Mouse (Mus musculus) C2C12 (cell line): Measurements from ENCODE around the gene Pfn1.

Source experiments
- CEBPB ChIP-seq: IDR thresholded peaks from one replicate; pipeline ENCODE4 v1.6.1; 2011; ENCODE audit warnings: low read depth, mild to moderate bottlenecking, control low read depth, moderate library complexity
- CTCF ChIP-seq: IDR thresholded peaks from one replicate; pipeline ENCODE4 v1.5.1; 2011; ENCODE audit not compliant: control insufficient read depth, insufficient read depth, insufficient read length
- FOSL1 ChIP-seq: IDR thresholded peaks from one replicate; pipeline ENCODE4 v1.8.0; 2011; ENCODE audit warnings: mild to moderate bottlenecking, low read length; ENCODE audit not compliant: poor library complexity, insufficient read depth, severe bottlenecking
- MAX ChIP-seq: IDR thresholded peaks from one replicate; pipeline ENCODE4 v1.6.1; 2011; ENCODE audit warnings: mild to moderate bottlenecking, control low read depth
- MYOD1 ChIP-seq: IDR thresholded peaks from one replicate; pipeline ENCODE4 v1.6.1; 2011; ENCODE audit warnings: low read depth; ENCODE audit not compliant: control insufficient read depth, insufficient read length
- MYOG ChIP-seq: IDR thresholded peaks from one replicate; pipeline ENCODE4 v1.6.1; 2011; ENCODE audit not compliant: control insufficient read depth, insufficient read length; ENCODE audit errors: extremely low read depth
- USF1 ChIP-seq: IDR thresholded peaks from one replicate; pipeline ENCODE4 v1.6.1; 2011; ENCODE audit warnings: low read depth, mild to moderate bottlenecking, control low read depth, moderate library complexity

DNA sequence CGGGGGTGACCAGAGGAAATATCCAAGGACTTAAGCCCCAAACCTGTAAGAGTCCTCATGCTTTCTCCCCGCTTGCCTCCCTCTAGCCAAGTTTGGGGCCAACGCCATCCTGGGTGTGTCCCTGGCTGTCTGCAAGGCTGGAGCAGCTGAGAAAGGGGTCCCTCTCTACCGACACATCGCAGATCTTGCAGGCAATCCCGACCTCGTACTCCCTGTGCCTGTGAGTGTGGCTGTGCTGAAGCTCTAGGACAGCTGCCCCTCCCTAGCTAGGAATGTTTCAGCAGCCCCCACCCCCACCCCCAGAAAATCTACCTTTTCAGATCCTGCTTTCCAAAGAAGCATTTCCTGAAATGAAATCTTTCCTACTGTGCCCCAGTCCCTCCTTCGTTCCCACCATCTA lies 4.5 kb upstream of the Pfn1 start:
- no peak for TF ChIP-seq MYOD1
- no peak for TF ChIP-seq CTCF
- TF ChIP-seq FOSL1 = no peak
- TF ChIP-seq USF1 = no peak
- no peak for TF ChIP-seq MYOG
- TF ChIP-seq MAX = peak; percentile 11
- TF ChIP-seq CEBPB = no peak
